Mouse (Mus musculus) midbrain, embryonic 13.5 days (tissue): ENCODE measurements around the gene Gm1123. TPM values are rescaled to one million over a fixed set of nuclear protein-coding genes. Genes with fewer than 3 reads are reported as not detected.
A peak's percentile ranks its signal among the peaks of the same experiment; 100 is the strongest.

Experiments used
- ATAC-seq: fragments of 200-750 bp; cut with Nextera tagmentation; 2 replicates; pipeline ENCODE4 v1.8.0; 2017; ENCODE audit warnings: mild to moderate bottlenecking, moderate TSS enrichment, moderate library complexity
- H3K27ac ChIP-seq: fragments of 300-500 bp; sonication (generic); 2 replicates; pipeline ENCODE4 v1.5.1; 2015; ENCODE audit warnings: inconsistent platforms, mild to moderate bottlenecking, moderate library complexity
- H3K27me3 ChIP-seq: fragments of 300-500 bp; sonication (generic); 2 replicates; pipeline ENCODE4 v1.6.1; 2015; ENCODE audit warnings: mild to moderate bottlenecking, inconsistent platforms
- H3K36me3 ChIP-seq: fragments of 300-500 bp; sonication (generic); 2 replicates; pipeline ENCODE4 v1.6.1; 2015; ENCODE audit warnings: mild to moderate bottlenecking, inconsistent platforms
- H3K4me1 ChIP-seq: fragments of 300-500 bp; sonication (generic); replicated peaks from 2 replicates; pipeline ENCODE4 v1.6.1; 2015; ENCODE audit warnings: inconsistent platforms
- H3K4me2 ChIP-seq: fragments of 300-500 bp; sonication (generic); replicated peaks from 2 replicates; pipeline ENCODE4 v1.6.1; 2015; ENCODE audit warnings: moderate library complexity, mild to moderate bottlenecking, inconsistent platforms
- H3K4me3 ChIP-seq: fragments of 300-500 bp; sonication (generic); replicated peaks from 2 replicates; pipeline ENCODE4 v1.5.1; 2015; ENCODE audit warnings: mild to moderate bottlenecking, inconsistent platforms
- H3K9ac ChIP-seq: fragments of 300-500 bp; sonication (generic); replicated peaks from 2 replicates; pipeline ENCODE4 v1.6.1; 2015; ENCODE audit warnings: mild to moderate bottlenecking, inconsistent platforms
- H3K9me3 ChIP-seq: fragments of 300-500 bp; sonication (generic); 2 replicates; pipeline ENCODE4 v1.6.1; 2016; ENCODE audit warnings: mild to moderate bottlenecking, inconsistent platforms
- WGBS: fragments of 180-500 bp; shearing (Covaris S2); methylation state at CpG from one replicate; pipeline ENCODE4 v1.1.7; 2015; 5-methylcytosine and 5-hydroxymethylcytosine counted together
- polyA plus RNA-seq: library from polyadenylated mRNA; unstranded; fragments of >200 nt; fragmentation: Nextera tagmentation; extraction: Ambion mirVana; gene quantifications from 2 replicates; pipeline ENCODE4 v1.2.1, GENCODE M21; 2015

Gm1123 gene
- polyA plus RNA-seq, 1 experiment from 2014 or later = 0.09 TPM

GRCm38 (mm10) chr9:98994103-98994502, 41.4 kb downstream of the Gm1123 start:
- no peak for ATAC-seq

GRCm38 (mm10) chr9:98987131-98987530, 48.4 kb downstream of the Gm1123 start:
- Histone ChIP-seq H3K4me2 (peak overlapping the region; percentile 73), H3K27ac (no peak overlapping the region), H3K36me3 (no peaks in the 10 kb centered on the region), H3K4me3 (peak overlapping the region; percentile 81), H3K4me1 (peaks cover 15% of the 10 kb centered on the region), H3K27me3 (peaks cover 13% of the 10 kb centered on the region), H3K9me3 (no peaks in the 10 kb centered on the region), H3K9ac (peak overlapping the region; percentile 84)
- 52% methylated on average over 9 of the region's 9 CpGs for WGBS
- no peak for ATAC-seq

More at GRCm38 (mm10) chr9:98994103-98994502, 41.4 kb downstream of the Gm1123 start:
- 87% methylated on average over 4 of the region's 4 CpGs for WGBS
- peaks cover 36% of the 10 kb centered on the region for H3K36me3 ChIP-seq
- no peaks in the 10 kb centered on the region for H3K27me3 ChIP-seq
- H3K27ac ChIP-seq = no peak overlapping the region
- no peaks in the 10 kb centered on the region for H3K9me3 ChIP-seq
- H3K4me1 ChIP-seq = no peaks in the 10 kb centered on the region
- H3K4me2 ChIP-seq = no peak overlapping the region
- H3K9ac ChIP-seq = no peak overlapping the region
- no peak overlapping the region for H3K4me3 ChIP-seq

DNA sequence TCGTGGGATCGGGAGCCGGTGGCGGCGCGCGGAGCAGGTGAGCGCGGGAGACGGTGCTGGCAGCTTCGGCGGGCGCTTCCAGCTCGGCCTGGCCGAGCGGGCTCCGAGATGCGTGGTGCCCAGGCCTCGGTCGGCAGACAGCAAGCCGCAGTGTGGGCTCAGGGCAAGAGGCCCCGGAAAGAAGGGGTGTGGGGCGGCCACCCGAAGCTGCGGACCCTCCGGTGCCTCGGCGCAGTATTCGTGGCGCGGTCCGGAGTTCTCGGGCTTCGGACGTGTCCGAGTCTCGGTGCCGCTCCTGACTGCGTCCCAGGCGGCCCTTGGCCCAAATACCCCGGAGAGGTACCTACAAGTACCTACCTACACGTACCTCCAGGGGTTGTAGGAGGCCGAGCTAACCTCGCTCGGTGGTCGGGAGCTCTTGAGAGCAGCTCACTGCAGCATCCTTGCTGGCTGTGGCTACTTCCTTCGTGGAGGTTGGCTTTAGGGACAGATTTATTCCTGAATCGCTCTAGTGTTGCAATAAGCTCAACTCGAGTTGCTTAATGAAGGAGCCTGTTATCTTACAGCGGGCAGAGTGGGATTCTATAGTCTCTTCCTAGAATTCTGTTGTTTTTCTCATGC, 48.9 kb downstream of the Gm1123 start:
- Histone ChIP-seq H3K9ac (peak overlapping the region; percentile 84), H3K36me3 (no peaks in the 10 kb centered on the region), H3K27me3 (peaks cover 14% of the 10 kb centered on the region), H3K4me3 (peak overlapping the region; percentile 81), H3K9me3 (no peaks in the 10 kb centered on the region), H3K4me2 (peak overlapping the region; percentile 73), H3K27ac (peak overlapping the region; percentile 80), H3K4me1 (peaks cover 15% of the 10 kb centered on the region)
- ATAC-seq = peak; percentile 90
- under 1% methylated on average over 49 of the region's 50 CpGs for WGBS

- ATAC-seq = peak; percentile 98
- H3K27ac ChIP-seq = peak within 1 kb of the TSS; percentile 80
- no peaks in the 10 kb centered on the region for H3K9me3 ChIP-seq
- H3K4me3 ChIP-seq = peak within 1 kb of the TSS; percentile 81
- H3K4me2 ChIP-seq = peak within 1 kb of the TSS; percentile 73
- peak within 1 kb of the TSS; percentile 84 for H3K9ac ChIP-seq
- H3K27me3 ChIP-seq = peaks cover 19% of the 10 kb centered on the region
- 1% methylated on average over 45 of the region's 45 CpGs for WGBS
- H3K4me1 ChIP-seq = peaks cover 15% of the 10 kb centered on the region
- no peaks in the 10 kb centered on the region for H3K36me3 ChIP-seq
Measured at GRCm38 (mm10) chr9:98985800-98986475, 49.6 kb downstream of the Gm1123 start, which contains the start of gene Faim. Faim (plus strand) TSS chr9:98986373.

- Histone ChIP-seq H3K9me3 (no peaks in the 10 kb centered on the region), H3K27ac (no peak overlapping the region), H3K4me3 (peak overlapping the region; percentile 23), H3K36me3 (no peaks in the 10 kb centered on the region), H3K27me3 (peaks cover 58% of the 10 kb centered on the region), H3K4me2 (peak overlapping the region; percentile 46), H3K4me1 (0 out of 2 replicates have a peak, but pooled peaks cover 5% of the 10 kb centered on the region), H3K9ac (0 out of 2 replicates have a peak overlapping the region, but pooled peaks have one; percentile 12)
- 5% methylated on average over 29 of the region's 29 CpGs for WGBS
- ATAC-seq = peak; percentile 79
Measured at GRCm38 (mm10) chr9:98979431-98980416, 55.8 kb downstream of the Gm1123 start.

DNA sequence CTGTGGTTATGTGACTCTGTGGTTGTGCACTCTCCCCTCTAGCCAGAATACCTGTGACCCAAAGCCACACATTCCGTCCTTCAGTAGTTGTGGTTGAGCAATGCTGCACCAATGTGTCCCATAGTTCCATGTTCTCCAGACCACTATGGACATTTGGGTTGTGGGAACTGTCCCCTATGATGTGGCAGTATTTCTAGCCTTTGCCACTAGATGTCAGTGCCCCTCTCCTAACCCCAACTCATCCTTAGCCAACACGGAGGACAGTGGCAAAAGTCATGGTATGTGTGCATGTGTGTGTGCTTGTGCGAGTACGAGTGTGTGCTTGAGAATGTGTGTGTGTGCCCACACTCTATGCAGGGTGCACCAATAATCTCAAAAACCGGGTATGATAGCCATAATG, 59.0 kb downstream of the Gm1123 start:
- Histone ChIP-seq H3K27ac (no peak overlapping the region), H3K4me1 (peaks cover 13% of the 10 kb centered on the region), H3K9ac (no peak overlapping the region), H3K27me3 (peaks cover 75% of the 10 kb centered on the region), H3K4me2 (no peak overlapping the region), H3K9me3 (no peaks in the 10 kb centered on the region), H3K4me3 (no peak overlapping the region), H3K36me3 (no peaks in the 10 kb centered on the region)
- WGBS = 49% methylated on average over 5 of the region's 5 CpGs
- no peak for ATAC-seq

DNA sequence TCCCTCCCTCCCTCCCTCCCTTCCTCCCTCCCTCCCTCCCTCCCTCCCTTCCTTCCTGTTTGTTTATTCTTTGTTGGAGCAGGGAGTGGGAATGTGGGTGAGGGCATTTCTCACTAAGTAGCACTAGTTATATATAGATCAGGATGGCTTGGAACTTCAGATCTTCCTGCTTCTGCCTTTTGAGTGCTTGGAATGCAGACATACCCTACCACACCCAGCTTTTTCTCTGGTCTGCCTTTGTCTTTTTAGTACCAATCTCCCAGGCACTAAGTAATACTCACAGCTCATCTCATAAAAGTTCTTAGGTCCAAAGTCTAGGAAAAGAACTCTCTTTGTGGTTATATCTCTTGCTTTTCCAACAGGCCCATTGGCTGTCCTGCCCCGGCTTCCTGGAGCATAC, 59.4 kb downstream of the Gm1123 start:
- ATAC-seq = no peak
- Histone ChIP-seq H3K27me3 (peaks cover 75% of the 10 kb centered on the region), H3K27ac (no peak overlapping the region), H3K9me3 (no peaks in the 10 kb centered on the region), H3K36me3 (no peaks in the 10 kb centered on the region), H3K4me2 (no peak overlapping the region), H3K9ac (no peak overlapping the region), H3K4me1 (peaks cover 13% of the 10 kb centered on the region), H3K4me3 (no peak overlapping the region)
- 89% methylated on average over 1 of the region's 1 CpGs for WGBS

GRCm38 (mm10) chr9:98974898-98975297, 60.6 kb downstream of the Gm1123 start:
- peaks cover 84% of the 10 kb centered on the region for H3K27me3 ChIP-seq

GRCm38 (mm10) chr9:98973561-98973960, 62.0 kb downstream of the Gm1123 start:
- Histone ChIP-seq H3K4me3 (peak overlapping the region; percentile 30; the same call in 1 of the 2 replicates), H3K9ac (no peak overlapping the region), H3K9me3 (no peaks in the 10 kb centered on the region), H3K4me2 (peak overlapping the region; percentile 56), H3K4me1 (peaks cover 7% of the 10 kb centered on the region), H3K27ac (no peak overlapping the region), H3K27me3 (peaks cover 89% of the 10 kb centered on the region), H3K36me3 (no peaks in the 10 kb centered on the region)
- WGBS = 4% methylated on average over 7 of the region's 7 CpGs
- no peak for ATAC-seq

More at GRCm38 (mm10) chr9:98974898-98975297, 60.6 kb downstream of the Gm1123 start:
- H3K9me3 ChIP-seq = no peaks in the 10 kb centered on the region
- H3K4me3 ChIP-seq = no peak overlapping the region
- peaks cover 11% of the 10 kb centered on the region for H3K4me1 ChIP-seq
- WGBS = 32% methylated on average over 2 of the region's 2 CpGs
- no peak overlapping the region for H3K27ac ChIP-seq
- H3K9ac ChIP-seq = no peak overlapping the region
- H3K4me2 ChIP-seq = no peak overlapping the region
- ATAC-seq = no peak
- H3K36me3 ChIP-seq = no peaks in the 10 kb centered on the region

GRCm38 (mm10) chr9:98973101-98973521, 62.4 kb downstream of the Gm1123 start:
- H3K4me3 ChIP-seq = peak overlapping the region; percentile 30
- ATAC-seq = peak; percentile 70; the same call in 1 of the 2 replicates
- WGBS = 2% methylated on average over 40 of the region's 40 CpGs
- H3K36me3 ChIP-seq = no peaks in the 10 kb centered on the region
- no peaks in the 10 kb centered on the region for H3K9me3 ChIP-seq
- H3K27ac ChIP-seq = no peak overlapping the region
- peaks cover 7% of the 10 kb centered on the region for H3K4me1 ChIP-seq
- H3K4me2 ChIP-seq = peak overlapping the region; percentile 56
- H3K27me3 ChIP-seq = peaks cover 91% of the 10 kb centered on the region
- peak overlapping the region; percentile 36; the same call in 1 of the 2 replicates for H3K9ac ChIP-seq

DNA sequence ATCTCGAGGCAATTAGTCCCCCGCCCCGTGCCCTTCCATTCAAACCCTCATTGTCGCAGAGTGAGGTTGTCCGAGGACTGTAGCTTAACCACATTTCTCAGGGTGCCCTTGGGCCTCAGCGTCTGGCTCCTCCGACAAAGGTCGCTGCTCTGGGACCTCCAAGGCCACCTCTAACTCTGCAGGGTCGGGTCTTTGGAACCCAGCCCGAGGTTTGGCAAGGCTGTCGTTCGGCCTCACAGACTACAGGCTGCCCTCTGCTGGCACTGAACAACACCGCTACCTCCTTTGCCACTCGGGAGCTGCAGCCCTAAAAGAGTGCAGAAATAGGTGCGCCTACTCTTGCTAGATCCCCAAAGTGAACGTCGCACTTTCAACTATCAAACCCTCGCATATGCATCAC, 70.4 kb downstream of the Gm1123 start:
- H3K27ac ChIP-seq = no peak overlapping the region
- H3K9ac ChIP-seq = no peak overlapping the region
- H3K4me3 ChIP-seq = 0 out of 2 replicates have a peak overlapping the region, but pooled peaks have one; percentile 8
- WGBS = 1% methylated on average over 18 of the region's 18 CpGs
- H3K27me3 ChIP-seq = peaks cover 93% of the 10 kb centered on the region
- H3K4me2 ChIP-seq = no peak overlapping the region
- no peaks in the 10 kb centered on the region for H3K36me3 ChIP-seq
- peaks cover 4% of the 10 kb centered on the region for H3K4me1 ChIP-seq
- H3K9me3 ChIP-seq = no peaks in the 10 kb centered on the region
- peak; percentile 55; the same call in 1 of the 2 replicates for ATAC-seq
